Mouse (Mus musculus): ENCODE data around the gene Lrrk1. TPM values are rescaled to one million over a fixed set of nuclear protein-coding genes. Genes with fewer than 3 reads are reported as not detected.

Lrrk1 gene
- polyA plus RNA-seq, 1 experiment from 2014 or later = 26.0 TPM

DNA sequence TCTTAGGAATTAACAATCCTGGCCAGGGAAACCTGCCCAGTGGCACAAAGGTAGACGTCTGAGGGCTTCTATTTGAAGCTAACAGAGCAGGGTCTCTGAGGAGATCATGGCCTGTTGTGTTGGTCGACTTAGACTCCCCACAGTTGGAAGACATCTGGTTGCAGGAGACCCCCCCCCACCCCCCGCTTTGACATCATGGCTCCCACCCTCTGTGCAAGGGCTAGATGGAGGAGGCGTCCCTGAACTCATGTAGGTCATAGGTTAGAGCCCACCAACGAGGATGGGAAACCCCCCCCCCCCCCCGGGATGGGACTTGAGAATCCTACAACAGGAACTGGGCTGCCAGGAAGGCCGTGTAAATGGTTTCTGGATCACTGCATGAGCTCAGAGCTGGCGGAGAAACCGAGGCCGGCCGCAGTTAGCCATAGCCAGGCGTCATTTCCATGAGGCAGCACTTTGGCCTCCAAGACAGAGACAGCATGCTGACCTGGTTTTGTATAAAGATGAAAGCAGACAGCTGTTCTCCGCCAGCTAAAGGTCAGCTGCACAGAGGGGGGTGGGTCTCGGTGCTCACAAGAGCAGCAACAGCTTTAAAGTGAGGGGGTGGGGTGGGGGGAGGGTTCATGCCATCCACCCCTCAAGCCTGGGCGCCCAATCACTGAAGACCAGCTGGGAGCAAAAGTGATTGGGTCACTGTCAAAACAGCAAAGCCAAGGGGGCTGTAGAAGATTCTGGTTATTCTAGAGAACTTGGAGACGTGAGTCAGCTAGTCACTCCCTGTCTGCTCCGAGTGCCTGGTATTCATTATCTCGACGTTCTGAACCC, 95.4 kb downstream of the Lrrk1 start:
- Histone ChIP-seq H3K9ac (no peak overlapping the region), H3K27me3 (no peaks in the 10 kb centered on the region), H3K4me1 (peaks cover 14% of the 10 kb centered on the region; the same call in 1 of the 2 replicates), H3K9me3 (no peaks in the 10 kb centered on the region), H3K4me2 (no peak overlapping the region), H3K36me3 (peaks cover 60% of the 10 kb centered on the region), H3K4me3 (no peak overlapping the region), H3K27ac (peak overlapping the region; percentile 56)
- ATAC-seq (ENCODE audit: borderline replicate concordance, extremely low read depth, low FRiP score, low TSS enrichment) = peak; percentile 53
- WGBS = 49% methylated on average over 19 of the region's 19 CpGs

- Histone ChIP-seq H3K27me3 (no peaks in the 10 kb centered on the region), H3K4me3 (no peak overlapping the region), H3K9me3 (no peaks in the 10 kb centered on the region), H3K4me2 (no peak overlapping the region), H3K27ac (no peak overlapping the region), H3K36me3 (peaks cover 67% of the 10 kb centered on the region), H3K4me1 (peaks cover 14% of the 10 kb centered on the region; the same call in 1 of the 2 replicates), H3K9ac (no peak overlapping the region)
- WGBS = 83% methylated on average over 8 of the region's 8 CpGs
- no peak for ATAC-seq (ENCODE audit: borderline replicate concordance, extremely low read depth, low FRiP score, low TSS enrichment)
Measured at GRCm38 (mm10) chr7:66292010-66292409, 96.1 kb downstream of the Lrrk1 start.

- WGBS = 33% methylated on average over 10 of the region's 10 CpGs
- Histone ChIP-seq H3K4me3 (no peak overlapping the region), H3K27me3 (no peaks in the 10 kb centered on the region), H3K4me1 (no peaks in the 10 kb centered on the region), H3K27ac (no peak overlapping the region), H3K9me3 (no peaks in the 10 kb centered on the region), H3K4me2 (no peak overlapping the region), H3K36me3 (peaks cover 58% of the 10 kb centered on the region), H3K9ac (no peak overlapping the region)
- ATAC-seq (ENCODE audit: borderline replicate concordance, extremely low read depth, low FRiP score, low TSS enrichment) = no peak
Measured at GRCm38 (mm10) chr7:66282984-66283612, 105.1 kb downstream of the Lrrk1 start.

DNA sequence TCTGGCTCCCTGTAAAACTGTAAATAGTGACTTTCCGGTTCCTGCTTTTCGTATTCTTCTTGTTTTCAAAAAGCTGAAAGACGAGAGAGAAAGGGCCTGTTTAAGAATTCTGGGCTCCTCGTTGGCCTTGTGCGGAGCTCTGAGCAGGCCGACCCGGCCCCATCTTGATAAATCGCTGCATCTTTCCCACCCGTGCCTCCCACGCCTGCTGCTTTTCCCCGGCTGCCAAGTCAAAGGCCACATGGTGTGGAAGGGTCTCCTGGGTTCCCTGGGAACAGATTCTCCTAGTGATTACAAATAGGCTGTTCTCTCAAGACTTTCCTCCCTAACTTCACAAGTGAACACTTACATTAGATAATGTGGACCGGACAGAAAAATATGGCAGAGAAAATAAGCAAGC, 105.9 kb downstream of the Lrrk1 start:
- Histone ChIP-seq H3K4me2 (no peak overlapping the region), H3K27me3 (no peaks in the 10 kb centered on the region), H3K9ac (no peak overlapping the region), H3K4me1 (no peaks in the 10 kb centered on the region), H3K36me3 (peaks cover 50% of the 10 kb centered on the region), H3K9me3 (no peaks in the 10 kb centered on the region), H3K27ac (no peak overlapping the region), H3K4me3 (no peak overlapping the region)
- 68% methylated on average over 12 of the region's 12 CpGs for WGBS
- ATAC-seq (ENCODE audit: borderline replicate concordance, extremely low read depth, low FRiP score, low TSS enrichment) = no peak

DNA sequence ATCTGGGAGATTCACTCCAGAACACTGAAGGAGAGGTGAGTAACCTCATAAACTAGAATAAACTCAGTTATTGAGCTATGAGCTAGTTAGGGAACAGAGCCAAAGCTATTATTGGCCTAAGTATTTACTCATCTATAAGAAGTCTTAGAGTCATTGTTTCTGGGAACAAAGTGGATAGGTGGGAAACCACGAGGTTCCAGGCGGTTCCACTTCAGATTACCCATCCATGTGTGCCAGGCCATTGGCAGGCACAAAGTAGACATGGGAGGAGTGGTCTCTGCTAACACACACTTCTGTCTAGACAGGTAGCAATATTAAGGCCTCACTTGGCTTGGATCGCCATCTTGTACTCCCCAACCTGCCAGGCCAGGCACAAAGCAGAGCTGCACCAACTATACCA, 110.1 kb downstream of the Lrrk1 start:
- H3K4me3 ChIP-seq = no peak overlapping the region
- 76% methylated on average over 3 of the region's 3 CpGs for WGBS
- ATAC-seq (ENCODE audit: borderline replicate concordance, extremely low read depth, low FRiP score, low TSS enrichment) = no peak
- no peaks in the 10 kb centered on the region for H3K27me3 ChIP-seq
- no peaks in the 10 kb centered on the region for H3K9me3 ChIP-seq
- peaks cover 47% of the 10 kb centered on the region for H3K36me3 ChIP-seq
- no peak overlapping the region for H3K4me2 ChIP-seq
- no peak overlapping the region for H3K9ac ChIP-seq
- no peaks in the 10 kb centered on the region for H3K4me1 ChIP-seq
- H3K27ac ChIP-seq = no peak overlapping the region

DNA sequence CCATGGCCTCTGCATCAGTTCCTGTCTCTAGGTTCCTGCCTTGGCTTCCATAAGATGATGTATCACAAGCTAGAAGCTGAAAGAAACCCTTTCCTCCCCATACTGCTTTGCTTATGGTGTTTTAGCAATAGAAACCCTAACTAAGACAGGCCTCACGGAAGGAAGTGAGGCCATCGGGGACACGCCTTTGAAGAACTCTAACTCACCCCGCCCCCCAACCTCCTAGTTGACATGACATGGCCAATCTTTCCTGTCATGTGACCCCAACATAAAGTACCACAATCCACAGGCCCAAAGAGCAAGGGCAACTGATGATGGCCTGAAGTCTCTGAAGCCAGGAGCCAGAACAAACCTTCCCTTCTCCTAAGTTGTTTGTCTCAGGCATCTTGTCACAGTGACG, 114.7 kb downstream of the Lrrk1 start:
- H3K36me3 ChIP-seq = peaks cover 52% of the 10 kb centered on the region
- no peaks in the 10 kb centered on the region for H3K9me3 ChIP-seq
- no peak overlapping the region for H3K9ac ChIP-seq
- ATAC-seq (ENCODE audit: borderline replicate concordance, extremely low read depth, low FRiP score, low TSS enrichment) = no peak
- no peak overlapping the region for H3K27ac ChIP-seq
- no peak overlapping the region for H3K4me2 ChIP-seq
- H3K27me3 ChIP-seq = no peaks in the 10 kb centered on the region
- 92% methylated on average over 5 of the region's 5 CpGs for WGBS
- H3K4me1 ChIP-seq = no peaks in the 10 kb centered on the region
- H3K4me3 ChIP-seq = no peak overlapping the region

- no peak overlapping the region for H3K4me2 ChIP-seq
- H3K36me3 ChIP-seq = peaks cover 53% of the 10 kb centered on the region
- ATAC-seq (ENCODE audit: borderline replicate concordance, extremely low read depth, low FRiP score, low TSS enrichment) = no peak
- H3K27me3 ChIP-seq = no peaks in the 10 kb centered on the region
- 64% methylated on average over 6 of the region's 6 CpGs for WGBS
- no peak overlapping the region for H3K27ac ChIP-seq
- H3K4me1 ChIP-seq = no peaks in the 10 kb centered on the region
- H3K9me3 ChIP-seq = no peaks in the 10 kb centered on the region
- H3K4me3 ChIP-seq = no peak overlapping the region
- H3K9ac ChIP-seq = no peak overlapping the region
Measured at GRCm38 (mm10) chr7:66271226-66271625, 116.9 kb downstream of the Lrrk1 start.

GRCm38 (mm10) chr7:66266942-66267850, 121.0 kb downstream of the Lrrk1 start:
- Histone ChIP-seq H3K27ac (no peak overlapping the region), H3K4me1 (no peaks in the 10 kb centered on the region), H3K9ac (no peak overlapping the region), H3K9me3 (no peaks in the 10 kb centered on the region), H3K27me3 (no peaks in the 10 kb centered on the region), H3K36me3 (peaks cover 46% of the 10 kb centered on the region), H3K4me2 (no peak overlapping the region), H3K4me3 (no peak overlapping the region)
- 83% methylated on average over 6 of the region's 6 CpGs for WGBS
- ATAC-seq (ENCODE audit: borderline replicate concordance, extremely low read depth, low FRiP score, low TSS enrichment) = no peak

GRCm38 (mm10) chr7:66263421-66263820, 124.7 kb downstream of the Lrrk1 start:
- Histone ChIP-seq H3K27me3 (no peaks in the 10 kb centered on the region), H3K4me2 (no peak overlapping the region), H3K9me3 (no peaks in the 10 kb centered on the region), H3K4me3 (no peak overlapping the region), H3K4me1 (peaks cover 24% of the 10 kb centered on the region), H3K9ac (no peak overlapping the region), H3K36me3 (peaks cover 34% of the 10 kb centered on the region), H3K27ac (no peak overlapping the region)
- no peak for ATAC-seq (ENCODE audit: borderline replicate concordance, extremely low read depth, low FRiP score, low TSS enrichment)
- WGBS = 57% methylated on average over 5 of the region's 5 CpGs

GRCm38 (mm10) chr7:66262570-66263156, 125.5 kb downstream of the Lrrk1 start:
- Histone ChIP-seq H3K36me3 (peaks cover 31% of the 10 kb centered on the region), H3K27ac (no peak overlapping the region), H3K4me1 (peaks cover 31% of the 10 kb centered on the region), H3K9ac (no peak overlapping the region), H3K27me3 (no peaks in the 10 kb centered on the region), H3K4me2 (no peak overlapping the region), H3K9me3 (no peaks in the 10 kb centered on the region), H3K4me3 (no peak overlapping the region)
- WGBS = 87% methylated on average over 13 of the region's 13 CpGs
- ATAC-seq (ENCODE audit: borderline replicate concordance, extremely low read depth, low FRiP score, low TSS enrichment) = no peak

- 47% methylated on average over 7 of the region's 7 CpGs for WGBS
- no peak overlapping the region for H3K4me3 ChIP-seq
- H3K9me3 ChIP-seq = no peaks in the 10 kb centered on the region
- peaks cover 43% of the 10 kb centered on the region for H3K4me1 ChIP-seq
- no peak for ATAC-seq (ENCODE audit: borderline replicate concordance, extremely low read depth, low FRiP score, low TSS enrichment)
- no peak overlapping the region for H3K27ac ChIP-seq
- no peak overlapping the region for H3K9ac ChIP-seq
- peaks cover 22% of the 10 kb centered on the region for H3K36me3 ChIP-seq
- no peaks in the 10 kb centered on the region for H3K27me3 ChIP-seq
- H3K4me2 ChIP-seq = no peak overlapping the region
Measured at GRCm38 (mm10) chr7:66260763-66261390, 127.3 kb downstream of the Lrrk1 start.
